Mouse (Mus musculus) heart, embryonic 12.5 days (tissue): ENCODE data around the gene Olfr374. TPM values are rescaled to one million over a fixed set of nuclear protein-coding genes. Genes with fewer than 3 reads are reported as not detected.

Source experiments
- ATAC-seq: fragments of 200-750 bp; cut with Nextera tagmentation; 2 replicates; pipeline ENCODE4 v1.8.0; 2017; ENCODE audit warnings: moderate TSS enrichment, moderate library complexity; ENCODE audit not compliant: insufficient number of reproducible peaks, low FRiP score
- H3K27ac ChIP-seq: fragments of 300-500 bp; sonication (generic); 2 replicates; pipeline ENCODE4 v1.5.1; 2016; ENCODE audit warnings: mild to moderate bottlenecking, moderate library complexity; ENCODE audit not compliant: poor library complexity, severe bottlenecking
- H3K27me3 ChIP-seq: fragments of 300-500 bp; sonication (generic); replicated peaks from 2 replicates; pipeline ENCODE4 v1.6.1; 2016; ENCODE audit warnings: mild to moderate bottlenecking, moderate library complexity
- H3K36me3 ChIP-seq: fragments of 300-500 bp; sonication (generic); 2 replicates; pipeline ENCODE4 v1.6.1; 2016; ENCODE audit warnings: mild to moderate bottlenecking, moderate library complexity
- H3K4me1 ChIP-seq: fragments of 300-500 bp; sonication (generic); replicated peaks from 2 replicates; pipeline ENCODE4 v1.6.1; 2016; ENCODE audit warnings: mild to moderate bottlenecking
- H3K4me2 ChIP-seq: fragments of 300-500 bp; sonication (generic); 2 replicates; pipeline ENCODE4 v1.6.1; 2016; ENCODE audit warnings: mild to moderate bottlenecking, moderate library complexity
- H3K4me3 ChIP-seq: fragments of 300-500 bp; sonication (generic); 2 replicates; pipeline ENCODE4 v1.5.1; 2016; ENCODE audit warnings: mild to moderate bottlenecking
- H3K9ac ChIP-seq: fragments of 300-500 bp; sonication (generic); 2 replicates; pipeline ENCODE4 v1.6.1; 2016; ENCODE audit warnings: mild to moderate bottlenecking, moderate library complexity
- H3K9me3 ChIP-seq: fragments of 300-500 bp; sonication (generic); replicated peaks from 2 replicates; pipeline ENCODE4 v1.6.1; 2016; ENCODE audit warnings: mild to moderate bottlenecking, moderate library complexity
- WGBS: fragments of 180-500 bp; shearing (Covaris S2); methylation state at CpG from one replicate; pipeline ENCODE4 v1.1.7; 2016; 5-methylcytosine and 5-hydroxymethylcytosine counted together
- polyA plus RNA-seq: library from polyadenylated mRNA; unstranded; fragments of >200 nt; fragmentation: Nextera tagmentation; extraction: Ambion mirVana; gene quantifications from 2 replicates; pipeline ENCODE4 v1.2.1, GENCODE M21; 2016

Gene Olfr374
- polyA plus RNA-seq, 1 experiment from 2014 or later = 0.14 TPM

- Histone ChIP-seq H3K27ac (peak overlapping the region; percentile 99), H3K36me3 (peaks cover 37% of the 10 kb centered on the region), H3K27me3 (no peaks in the 10 kb centered on the region), H3K9ac (peak overlapping the region; percentile 97), H3K4me3 (peak overlapping the region; percentile 91), H3K4me2 (peak overlapping the region; percentile 85), H3K4me1 (peaks cover 36% of the 10 kb centered on the region), H3K9me3 (no peaks in the 10 kb centered on the region)
- ATAC-seq = peak; percentile 60
- under 1% methylated on average over 18 of the region's 18 CpGs for WGBS
Observed at GRCm38 (mm10) chr8:72136302-72136978, 29.6 kb downstream of the Olfr374 start.

- 76% methylated on average over 2 of the region's 2 CpGs for WGBS
- Histone ChIP-seq H3K27ac (no peak overlapping the region), H3K4me3 (peak overlapping the region; percentile 91), H3K27me3 (no peaks in the 10 kb centered on the region), H3K36me3 (peaks cover 47% of the 10 kb centered on the region), H3K9me3 (no peaks in the 10 kb centered on the region), H3K4me1 (peaks cover 39% of the 10 kb centered on the region), H3K4me2 (peak overlapping the region; percentile 85), H3K9ac (peak overlapping the region; percentile 29; the same call in 1 of the 2 replicates)
- no peak for ATAC-seq
Observed at GRCm38 (mm10) chr8:72137431-72137830, 30.6 kb downstream of the Olfr374 start.

GRCm38 (mm10) chr8:72138456-72138855 lies 31.6 kb downstream of the Olfr374 start:
- H3K4me3 ChIP-seq = no peak overlapping the region
- H3K4me2 ChIP-seq = no peak overlapping the region
- H3K9ac ChIP-seq = no peak overlapping the region
- 95% methylated on average over 5 of the region's 5 CpGs for WGBS
- H3K9me3 ChIP-seq = no peaks in the 10 kb centered on the region
- ATAC-seq = no peak
- H3K36me3 ChIP-seq = peaks cover 57% of the 10 kb centered on the region
- peaks cover 31% of the 10 kb centered on the region for H3K4me1 ChIP-seq
- no peak overlapping the region for H3K27ac ChIP-seq
- no peaks in the 10 kb centered on the region for H3K27me3 ChIP-seq

- H3K4me1 ChIP-seq = peaks cover 43% of the 10 kb centered on the region
- H3K36me3 ChIP-seq = peaks cover 95% of the 10 kb centered on the region
- H3K27me3 ChIP-seq = no peaks in the 10 kb centered on the region
- H3K27ac ChIP-seq = no peak overlapping the region
- ATAC-seq = no peak
- H3K9me3 ChIP-seq = no peaks in the 10 kb centered on the region
- H3K4me3 ChIP-seq = no peak overlapping the region
- WGBS = 89% methylated on average over 13 of the region's 13 CpGs
- no peak overlapping the region for H3K9ac ChIP-seq
- no peak overlapping the region for H3K4me2 ChIP-seq
Observed at GRCm38 (mm10) chr8:72143256-72143824, 36.5 kb downstream of the Olfr374 start.

- Histone ChIP-seq H3K9ac (no peak overlapping the region), H3K9me3 (no peaks in the 10 kb centered on the region), H3K36me3 (peaks cover 93% of the 10 kb centered on the region), H3K4me3 (no peak overlapping the region), H3K27me3 (no peaks in the 10 kb centered on the region), H3K4me1 (peaks cover 43% of the 10 kb centered on the region), H3K4me2 (no peak overlapping the region), H3K27ac (no peak overlapping the region)
- ATAC-seq = no peak
- WGBS = 75% methylated on average over 5 of the region's 5 CpGs
Observed at GRCm38 (mm10) chr8:72144345-72144975, 37.6 kb downstream of the Olfr374 start.

GRCm38 (mm10) chr8:72145511-72145910 lies 38.7 kb downstream of the Olfr374 start:
- Histone ChIP-seq H3K4me1 (peaks cover 38% of the 10 kb centered on the region), H3K4me2 (no peak overlapping the region), H3K4me3 (no peak overlapping the region), H3K9me3 (no peaks in the 10 kb centered on the region), H3K36me3 (peaks cover 93% of the 10 kb centered on the region), H3K27ac (0 out of 2 replicates have a peak overlapping the region, but pooled peaks have one; percentile 51), H3K9ac (no peak overlapping the region), H3K27me3 (no peaks in the 10 kb centered on the region)
- ATAC-seq = no peak
- 85% methylated on average over 3 of the region's 3 CpGs for WGBS

- H3K4me3 ChIP-seq = no peak overlapping the region
Observed at GRCm38 (mm10) chr8:72146056-72146455, 39.2 kb downstream of the Olfr374 start.

GRCm38 (mm10) chr8:72146556-72146955 lies 39.7 kb downstream of the Olfr374 start:
- H3K4me2 ChIP-seq = no peak overlapping the region
- no peaks in the 10 kb centered on the region for H3K27me3 ChIP-seq
- ATAC-seq = no peak
- peak overlapping the region; percentile 14; the same call in 1 of the 2 replicates for H3K9ac ChIP-seq
- peaks cover 34% of the 10 kb centered on the region for H3K4me1 ChIP-seq
- H3K9me3 ChIP-seq = no peaks in the 10 kb centered on the region
- WGBS = 78% methylated on average over 3 of the region's 3 CpGs
- peaks cover 93% of the 10 kb centered on the region for H3K36me3 ChIP-seq
- H3K27ac ChIP-seq = peak overlapping the region; percentile 51
- no peak overlapping the region for H3K4me3 ChIP-seq

More at GRCm38 (mm10) chr8:72146056-72146455, 39.2 kb downstream of the Olfr374 start:
- Histone ChIP-seq H3K9me3 (no peaks in the 10 kb centered on the region), H3K36me3 (peaks cover 93% of the 10 kb centered on the region), H3K9ac (0 out of 2 replicates have a peak overlapping the region, but pooled peaks have one; percentile 2), H3K27ac (peak overlapping the region; percentile 51; the same call in 1 of the 2 replicates), H3K4me1 (peaks cover 37% of the 10 kb centered on the region), H3K4me2 (no peak overlapping the region), H3K27me3 (no peaks in the 10 kb centered on the region)
- 68% methylated on average over 1 of the region's 1 CpGs for WGBS
- no peak for ATAC-seq

- WGBS = 37% methylated on average over 2 of the region's 2 CpGs
Observed at GRCm38 (mm10) chr8:72147266-72147665, 40.4 kb downstream of the Olfr374 start.

GRCm38 (mm10) chr8:72149056-72149455 lies 42.2 kb downstream of the Olfr374 start:
- Histone ChIP-seq H3K9ac (no peak overlapping the region), H3K4me1 (peaks cover 30% of the 10 kb centered on the region), H3K4me3 (no peak overlapping the region), H3K36me3 (peaks cover 92% of the 10 kb centered on the region), H3K9me3 (no peaks in the 10 kb centered on the region), H3K27me3 (no peaks in the 10 kb centered on the region), H3K27ac (no peak overlapping the region), H3K4me2 (no peak overlapping the region)
- ATAC-seq = no peak
- 63% methylated on average over 1 of the region's 1 CpGs for WGBS

More at GRCm38 (mm10) chr8:72147266-72147665, 40.4 kb downstream of the Olfr374 start:
- Histone ChIP-seq H3K9ac (no peak overlapping the region), H3K4me2 (no peak overlapping the region), H3K4me3 (no peak overlapping the region), H3K4me1 (peaks cover 33% of the 10 kb centered on the region), H3K27me3 (no peaks in the 10 kb centered on the region), H3K36me3 (peaks cover 93% of the 10 kb centered on the region), H3K9me3 (no peaks in the 10 kb centered on the region), H3K27ac (peak overlapping the region; percentile 51)
- no peak for ATAC-seq

GRCm38 (mm10) chr8:72151418-72152078 lies 44.7 kb downstream of the Olfr374 start:
- H3K27me3 ChIP-seq = no peaks in the 10 kb centered on the region
- H3K9me3 ChIP-seq = no peaks in the 10 kb centered on the region
- WGBS = 79% methylated on average over 3 of the region's 3 CpGs
- no peak overlapping the region for H3K9ac ChIP-seq
- peaks cover 75% of the 10 kb centered on the region for H3K36me3 ChIP-seq
- ATAC-seq = no peak
- no peak overlapping the region for H3K4me2 ChIP-seq
- no peak overlapping the region for H3K27ac ChIP-seq
- no peak overlapping the region for H3K4me3 ChIP-seq
- H3K4me1 ChIP-seq = peaks cover 11% of the 10 kb centered on the region
